Mouse (Mus musculus): ENCODE data around the gene Samm50. TPM values are rescaled to one million over a fixed set of nuclear protein-coding genes. Genes with fewer than 3 reads are reported as not detected.

The Samm50 gene
- polyA plus RNA-seq (2014; fragmentation: Illumina TruSeq; extraction: RNeasy Lipid Tissue Mini Kit (QIAGEN cat#74804); ENCODE audit: insufficient read depth, low read depth, low replicate concordance) = 41.4 TPM

GRCm38 (mm10) chr15:84192058-84192791, at the start of gene Samm50:
Gene Samm50 (plus strand): TSS chr15:84192241.

GRCm38 (mm10) chr15:84167600-84167999, 24.4 kb upstream of the Samm50 start, which contains the start of gene Pnpla3:
Gene Pnpla3 (plus strand): TSS chr15:84167837.

GRCm38 (mm10) chr15:84231721-84232561, 39.9 kb downstream of the Samm50 start, which contains the start of gene Parvb:
Gene Parvb (plus strand): TSS chr15:84232043.

Other genes starting within 250 kb of the Samm50 start
- gene Efcab6, start 126.9 kb upstream of the Samm50 start, polyA plus RNA-seq (2014; fragmentation: Illumina TruSeq; extraction: RNeasy Lipid Tissue Mini Kit (QIAGEN cat#74804); ENCODE audit: insufficient read depth, low read depth, low replicate concordance) = 1.5 TPM
- 0.40 TPM for gene Sult4a1, start 86.5 kb upstream of the Samm50 start, polyA plus RNA-seq (2014; fragmentation: Illumina TruSeq; extraction: RNeasy Lipid Tissue Mini Kit (QIAGEN cat#74804); ENCODE audit: insufficient read depth, low read depth, low replicate concordance)
- 0.91 TPM for gene Pnpla5, start 69.1 kb upstream of the Samm50 start, polyA plus RNA-seq (2014; fragmentation: Illumina TruSeq; extraction: RNeasy Lipid Tissue Mini Kit (QIAGEN cat#74804); ENCODE audit: insufficient read depth, low read depth, low replicate concordance)
- 2.6 TPM for gene Pnpla3, start 24.4 kb upstream of the Samm50 start, polyA plus RNA-seq (2014; fragmentation: Illumina TruSeq; extraction: RNeasy Lipid Tissue Mini Kit (QIAGEN cat#74804); ENCODE audit: insufficient read depth, low read depth, low replicate concordance)
- 29.9 TPM for gene Parvb, start 39.8 kb downstream of the Samm50 start, polyA plus RNA-seq (2014; fragmentation: Illumina TruSeq; extraction: RNeasy Lipid Tissue Mini Kit (QIAGEN cat#74804); ENCODE audit: insufficient read depth, low read depth, low replicate concordance)
- 8.3 TPM for gene Parvg, start 131.8 kb downstream of the Samm50 start, polyA plus RNA-seq (2014; fragmentation: Illumina TruSeq; extraction: RNeasy Lipid Tissue Mini Kit (QIAGEN cat#74804); ENCODE audit: insufficient read depth, low read depth, low replicate concordance)